Mouse (Mus musculus) cerebellum, adult 9-11 months (tissue): ENCODE data around the gene Upk2.

Experiments used
- DNase-seq: peaks from one replicate; pipeline ENCODE4 v3.0.0; 2022

The Upk2 gene

GRCm38 (mm10) chr9:44488416-44488815 lies 33.6 kb upstream of the Upk2 start:
- DNase-seq = peak; percentile 49

GRCm38 (mm10) chr9:44487441-44487840 lies 32.7 kb upstream of the Upk2 start:
- DNase-seq = peak; percentile 69

- peak; percentile 56 for DNase-seq
Measured at GRCm38 (mm10) chr9:44486741-44487421, 32.1 kb upstream of the Upk2 start.

GRCm38 (mm10) chr9:44486335-44486734 lies 31.6 kb upstream of the Upk2 start:
- peak; percentile 60 for DNase-seq

GRCm38 (mm10) chr9:44485516-44486161 lies 30.9 kb upstream of the Upk2 start:
- peak; percentile 69 for DNase-seq

GRCm38 (mm10) chr9:44485105-44485515 lies 30.3 kb upstream of the Upk2 start:
- peak; percentile 56 for DNase-seq

GRCm38 (mm10) chr9:44484311-44485104 lies 29.7 kb upstream of the Upk2 start:
- DNase-seq = peak; percentile 60

GRCm38 (mm10) chr9:44483510-44484044 lies 28.8 kb upstream of the Upk2 start:
- DNase-seq = peak; percentile 80

- peak; percentile 73 for DNase-seq
Measured at GRCm38 (mm10) chr9:44483041-44483509, 28.3 kb upstream of the Upk2 start.

GRCm38 (mm10) chr9:44482552-44482951 lies 27.8 kb upstream of the Upk2 start, which contains the start of gene Bcl9l:
Bcl9l (plus strand) TSS chr9:44482825.
- peak; percentile 95 for DNase-seq

GRCm38 (mm10) chr9:44482112-44482511 lies 27.3 kb upstream of the Upk2 start:
- DNase-seq = no peak

GRCm38 (mm10) chr9:44479628-44480428 lies 25.1 kb upstream of the Upk2 start:
- peak; percentile 93 for DNase-seq

GRCm38 (mm10) chr9:44478959-44479605 lies 24.3 kb upstream of the Upk2 start:
- peak; percentile 88 for DNase-seq

- peak; percentile 83 for DNase-seq
Measured at GRCm38 (mm10) chr9:44478229-44478921, 23.6 kb upstream of the Upk2 start.

GRCm38 (mm10) chr9:44477339-44478228 lies 22.8 kb upstream of the Upk2 start:
- peak; percentile 87 for DNase-seq

- peak; percentile 30 for DNase-seq
Measured at GRCm38 (mm10) chr9:44475936-44476335, 21.2 kb upstream of the Upk2 start.

GRCm38 (mm10) chr9:44474327-44474726 lies 19.6 kb upstream of the Upk2 start:
- peak; percentile 50 for DNase-seq

GRCm38 (mm10) chr9:44473184-44473583 lies 18.4 kb upstream of the Upk2 start:
- DNase-seq = peak; percentile 26

- no peak for DNase-seq
Measured at GRCm38 (mm10) chr9:44468800-44469199, 14.0 kb upstream of the Upk2 start.

GRCm38 (mm10) chr9:44468224-44468623 lies 13.4 kb upstream of the Upk2 start:
- DNase-seq = no peak
